9 mouse cellular contexts compared by ENCODE assay signal in the genomic region with DNA sequence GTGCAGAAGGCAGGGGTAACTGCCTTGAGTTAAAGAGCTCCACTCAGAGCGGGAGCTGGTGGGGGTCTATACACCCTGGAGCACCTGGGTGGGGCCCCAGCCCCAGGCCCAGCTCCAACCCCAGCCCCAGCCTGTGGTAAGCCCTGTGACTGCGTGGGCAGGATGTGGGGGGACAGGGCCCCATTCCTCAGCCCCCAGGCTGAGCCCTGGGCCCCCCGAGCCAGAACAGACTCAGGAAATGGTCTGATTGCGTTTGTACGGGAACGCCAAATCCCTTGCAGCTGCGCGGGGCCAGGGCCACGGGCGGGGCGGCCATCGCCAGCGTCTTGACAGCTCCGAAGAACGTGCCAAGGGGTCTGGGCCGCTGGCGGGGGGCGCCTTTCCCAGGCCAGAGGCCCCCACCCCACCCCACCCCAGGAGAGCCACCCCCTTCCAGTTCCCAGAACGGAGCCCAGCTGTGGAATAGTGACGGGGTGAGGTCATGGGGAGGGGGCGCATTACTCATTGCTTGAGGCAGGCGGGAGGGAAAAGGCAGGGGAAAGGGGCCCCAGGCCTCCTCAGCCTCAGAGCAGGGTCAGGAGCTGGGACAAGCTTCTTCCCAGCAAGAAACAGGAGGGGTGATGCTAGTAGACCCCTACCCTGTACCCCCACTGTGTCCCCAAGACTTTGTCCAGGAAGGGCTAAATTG. TPM values are rescaled to one million over a fixed set of nuclear protein-coding genes. Genes with fewer than 3 reads are reported as not detected.
DNase-seq lines count a peak whose midpoint lies in the region; ATAC-seq and TF ChIP-seq lines count a peak whose summit lies in the region.
"Had no signal": no experiment of that assay in that cellular context is flagged by ENCODE, and none has a peak within 500 bp of the region (broad histone marks: within the 10 kb centered on the region; RNA-seq: fewer than 3 reads in every experiment).

No protein-coding gene starts in this region.

- H3K27me3 ChIP-seq in kidney, embryonic 16.5 days (ENCODE audit: insufficient read depth, low read length): no peaks in the 10 kb centered on the region
- H3K27me3 ChIP-seq in heart, adult 2 months (ENCODE audit: control insufficient read depth, insufficient read depth, low read length): no peaks in the 10 kb centered on the region
- H3K27me3 ChIP-seq in limb, embryonic 10.5 days (ENCODE audit: low read depth, poor library complexity, severe bottlenecking): no peaks in the 10 kb centered on the region
- H3K27me3 ChIP-seq: CH12.LX had no signal

- peak overlapping the region; percentile 74 for H3K9ac ChIP-seq in kidney, embryonic 16.5 days (replicated peaks; ENCODE audit: low read length)
- H3K9ac ChIP-seq in heart, adult 2 months (ENCODE audit: low read depth, low read length): peak overlapping the region; percentile 60

- peaks cover 43% of the 10 kb centered on the region for H3K4me1 ChIP-seq in kidney, embryonic 16.5 days (ENCODE audit: insufficient read depth, low read length)
- H3K4me1 ChIP-seq in heart, adult 2 months (ENCODE audit: control insufficient read depth, insufficient read depth, low read length): peaks cover 16% of the 10 kb centered on the region
- peaks cover 79% of the 10 kb centered on the region for H3K4me1 ChIP-seq in limb, embryonic 10.5 days

- peak overlapping the region; percentile 29 for H3K4me3 ChIP-seq in kidney, embryonic 16.5 days (ENCODE audit: low read length)
- peak overlapping the region; percentile 41 for H3K4me3 ChIP-seq in heart, adult 2 months
- H3K4me3 ChIP-seq in limb, embryonic 10.5 days: peak overlapping the region; percentile 44

- no peak for DNase-seq in kidney, postnatal 25 days
- peak; percentile 84 for DNase-seq in embryo, embryonic 11 days
- peak; percentile 78 to 84 for DNase-seq in heart, adult 2 months
- peak; percentile 85 for DNase-seq in limb, embryonic 10.5 days (ENCODE audit: low spot score)
- DNase-seq in neural tube, embryonic 10.5 days (ENCODE audit: extremely low spot score, low spot score): peak; percentile 80
- no peak for DNase-seq in c-Kit-positive CD71-positive TER-119-positive erythroid progenitor cells, embryonic 14.5 days (ENCODE audit: low spot score)
- no peak for DNase-seq in layer of hippocampus, adult 9-11 months

- intact Hi-C loops in heart, adult 2 months (cut with DNase I): loop anchor here (2.0 kb wide), 2 partner anchors 15 to 99 kb away; no protein-coding TSS in a partner anchor

- H3K9me3 ChIP-seq in kidney, embryonic 16.5 days (ENCODE audit: low read length): no peaks in the 10 kb centered on the region
- H3K9me3 ChIP-seq in limb, embryonic 10.5 days (replicated peaks): no peaks in the 10 kb centered on the region

- peak overlapping the region; percentile 94 for H3K27ac ChIP-seq in kidney, embryonic 16.5 days (ENCODE audit: low read length)
- H3K27ac ChIP-seq in heart, adult 2 months: peak overlapping the region; percentile 84
- H3K27ac ChIP-seq in limb, embryonic 10.5 days: peak overlapping the region; percentile 97

- H3K79me2 ChIP-seq in heart, adult 2 months (replicated peaks; ENCODE audit: control insufficient read depth, insufficient read depth, low read length): no peaks in the 10 kb centered on the region

- H3K36me3 ChIP-seq in kidney, embryonic 16.5 days (ENCODE audit: insufficient read depth, low read length): peaks cover 20% of the 10 kb centered on the region; the same call in 1 of the 2 replicates
- no peaks in the 10 kb centered on the region for H3K36me3 ChIP-seq in heart, adult 2 months (ENCODE audit: control insufficient read depth, insufficient read depth, low read length)
- H3K36me3 ChIP-seq in limb, embryonic 10.5 days: peaks cover 8% of the 10 kb centered on the region

- no peak for TF ChIP-seq CTCF in heart, adult 2 months (IDR thresholded peaks at IDR 0.05)

- no peak for TF ChIP-seq EP300 in heart, adult 2 months (IDR thresholded peaks at IDR 0.05; ENCODE audit: insufficient read depth, low read depth, low read length)

- TF ChIP-seq POLR2A in heart, adult 2 months (IDR thresholded peaks at IDR 0.05; ENCODE audit: insufficient read depth, low read depth, low read length): no peak

- peak overlapping the region; percentile 59 for H3K4me2 ChIP-seq in kidney, embryonic 16.5 days (replicated peaks; ENCODE audit: low read depth, low read length)

- WGBS in kidney, embryonic 16.5 days: 1% methylated on average over 22 of the region's 22 CpGs
- 10% methylated on average over 22 of the region's 22 CpGs for WGBS in heart, adult 2 months
- 1% methylated on average over 22 of the region's 22 CpGs for WGBS in limb, embryonic 10.5 days

- peak; percentile 84 for ATAC-seq in kidney, embryonic 16.5 days (ENCODE audit: low FRiP score, low TSS enrichment)

RNA-seq across cellular contexts. Expression of gene Tnnt3, which starts 16.9 kb away (rescaled TPM):
- polyA plus RNA-seq in kidney, embryonic 16.5 days (2015; fragmentation: Nextera tagmentation; extraction: Ambion mirVana): 14.2 and 17.2 TPM in 2 replicates
- 1 to 10 TPM; 1.1 to 1.3 TPM for total RNA-seq in heart, adult 2 months (2021)
- 1.8 TPM in 1 of 2 replicates, not detected in the other for polyA plus RNA-seq in heart, adult 2 months (2012; rRNA removed)
- 1.6 and 1.7 TPM in 2 replicates for polyA plus RNA-seq in limb, embryonic 10.5 days (2016; fragmentation: Nextera tagmentation; extraction: Ambion mirVana)

RNA-seq across cellular contexts. Expression of gene Lsp1, which starts 21.1 kb away (rescaled TPM):
- 141 and 156 TPM in 2 replicates for polyA plus RNA-seq in kidney, embryonic 16.5 days (2015; fragmentation: Nextera tagmentation; extraction: Ambion mirVana)
- 10 to 100 TPM; 28.4 to 35.0 TPM for total RNA-seq in heart, adult 2 months (2021)
- polyA plus RNA-seq in heart, adult 2 months (2012; rRNA removed): 96.6 and 107 TPM in 2 replicates
- 28.7 and 31.1 TPM in 2 replicates for polyA plus RNA-seq in limb, embryonic 10.5 days (2016; fragmentation: Nextera tagmentation; extraction: Ambion mirVana)

RNA-seq across cellular contexts. Expression of gene Tnni2, which starts 40.1 kb away (rescaled TPM):
- polyA plus RNA-seq in kidney, embryonic 16.5 days (2015; fragmentation: Nextera tagmentation; extraction: Ambion mirVana): 11.9 and 12.0 TPM in 2 replicates
- 1 to 10 TPM; 2.7 to 3.0 TPM for total RNA-seq in heart, adult 2 months (2021)
- 5.9 and 7.5 TPM in 2 replicates for polyA plus RNA-seq in heart, adult 2 months (2012; rRNA removed)
- 2.4 and 3.6 TPM in 2 replicates for polyA plus RNA-seq in limb, embryonic 10.5 days (2016; fragmentation: Nextera tagmentation; extraction: Ambion mirVana)

RNA-seq across cellular contexts. Expression of gene Syt8, which starts 47.1 kb away (rescaled TPM):
- 2.3 and 4.0 TPM in 2 replicates for polyA plus RNA-seq in kidney, embryonic 16.5 days (2015; fragmentation: Nextera tagmentation; extraction: Ambion mirVana)
- total RNA-seq in heart, adult 2 months (2021): not detected
- not detected in 2 replicates for polyA plus RNA-seq in heart, adult 2 months (2012; rRNA removed)
- 0.25 TPM in 1 of 2 replicates, not detected in the other for polyA plus RNA-seq in limb, embryonic 10.5 days (2016; fragmentation: Nextera tagmentation; extraction: Ambion mirVana)
- total RNA-seq: CH12.LX had no signal

RNA-seq across cellular contexts. Expression of gene Mrpl23, which starts 50.8 kb away (rescaled TPM):
- polyA plus RNA-seq in kidney, embryonic 16.5 days (2015; fragmentation: Nextera tagmentation; extraction: Ambion mirVana): 24.4 and 24.6 TPM in 2 replicates
- total RNA-seq in heart, adult 2 months (2021): 1 to 10 TPM in 1 of 2 experiments, under 1 TPM in 1; 0.89 to 2.1 TPM
- 12.8 and 18.0 TPM in 2 replicates for polyA plus RNA-seq in heart, adult 2 months (2012; rRNA removed)
- polyA plus RNA-seq in limb, embryonic 10.5 days (2016; fragmentation: Nextera tagmentation; extraction: Ambion mirVana): 25.9 and 33.7 TPM in 2 replicates

Comparison
In these comparisons a context has a peak if more than half of its experiments do, and no peak if none do; other contexts are left out.
1. DNase-seq: peak in embryo, embryonic 11 days (single experiment), heart, adult 2 months (2 of 2), limb, embryonic 10.5 days (single experiment) and neural tube, embryonic 10.5 days (single experiment); none in kidney, postnatal 25 days (0 of 2), c-Kit-positive CD71-positive TER-119-positive erythroid progenitor cells, embryonic 14.5 days (single experiment) and layer of hippocampus, adult 9-11 months (single experiment).
2. Peak in every context shown above with its lines, with median percentiles within 50 percentile points of each other: H3K27ac ChIP-seq and H3K4me3 ChIP-seq.